Mouse (Mus musculus) neural tube, embryonic 12.5 days (tissue): ENCODE results near the gene Nmt1. TPM values are rescaled to one million over a fixed set of nuclear protein-coding genes. Genes with fewer than 3 reads are reported as not detected.

Experiments
- ATAC-seq: fragments of 200-750 bp; cut with Nextera tagmentation; 2 replicates; pipeline ENCODE4 v1.8.0; 2017; ENCODE audit warnings: low read depth, mild to moderate bottlenecking, moderate TSS enrichment, moderate library complexity; ENCODE audit not compliant: low FRiP score
- H3K27ac ChIP-seq: fragments of 300-500 bp; sonication (generic); 2 replicates; pipeline ENCODE4 v1.5.1; 2016
- H3K27me3 ChIP-seq: fragments of 300-500 bp; sonication (generic); replicated peaks from 2 replicates; pipeline ENCODE4 v1.6.1; 2016; ENCODE audit warnings: mild to moderate bottlenecking
- H3K36me3 ChIP-seq: fragments of 300-500 bp; sonication (generic); 2 replicates; pipeline ENCODE4 v1.6.1; 2016; ENCODE audit warnings: mild to moderate bottlenecking
- H3K4me1 ChIP-seq: fragments of 300-500 bp; sonication (generic); 2 replicates; pipeline ENCODE4 v1.6.1; 2016
- H3K4me2 ChIP-seq: fragments of 300-500 bp; sonication (generic); replicated peaks from 2 replicates; pipeline ENCODE4 v1.6.1; 2016; ENCODE audit warnings: mild to moderate bottlenecking
- H3K4me3 ChIP-seq: fragments of 300-500 bp; sonication (generic); 2 replicates; pipeline ENCODE4 v1.5.1; 2016
- H3K9ac ChIP-seq: fragments of 300-500 bp; sonication (generic); 2 replicates; pipeline ENCODE4 v1.6.1; 2016; ENCODE audit warnings: mild to moderate bottlenecking
- H3K9me3 ChIP-seq: fragments of 300-500 bp; sonication (generic); 2 replicates; pipeline ENCODE4 v1.6.1; 2016; ENCODE audit warnings: mild to moderate bottlenecking
- WGBS: fragments of 180-500 bp; shearing (Covaris S2); methylation state at CpG from one replicate; pipeline ENCODE4 v1.1.7; 2016; 5-methylcytosine and 5-hydroxymethylcytosine counted together
- polyA plus RNA-seq: library from polyadenylated mRNA; unstranded; fragments of >200 nt; fragmentation: Nextera tagmentation; extraction: Ambion mirVana; gene quantifications from 2 replicates; pipeline ENCODE4 v1.2.1, GENCODE M21; 2016

The Nmt1 gene
- polyA plus RNA-seq, 1 experiment from 2014 or later, result 44.9 TPM

DNA sequence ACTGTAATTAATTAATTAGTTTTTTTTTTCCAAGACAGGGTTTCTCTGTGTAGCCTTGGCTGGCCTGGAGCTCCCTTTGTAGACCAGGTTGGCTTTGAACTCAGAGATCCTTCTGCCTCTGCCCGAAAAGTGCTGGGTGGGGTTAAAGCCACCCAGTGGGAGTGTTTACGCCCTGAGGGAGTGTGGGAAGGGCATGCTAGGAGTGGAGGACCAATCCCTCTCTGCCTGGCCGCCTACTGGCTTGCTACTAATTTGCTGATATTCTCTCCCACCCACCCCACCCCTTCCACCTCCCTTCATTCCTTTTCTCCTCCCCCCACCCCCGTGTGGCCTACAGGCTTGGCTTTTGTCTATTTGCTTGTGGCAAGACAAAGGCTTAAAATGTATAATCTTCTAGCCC lies 78.4 kb downstream of the Nmt1 start:
- H3K4me2 ChIP-seq, result no peak overlapping the region
- peaks cover 25% of the 10 kb centered on the region for H3K27me3 ChIP-seq
- WGBS, result 67% methylated on average over 4 of the region's 4 CpGs
- H3K27ac ChIP-seq, result no peak overlapping the region
- H3K4me3 ChIP-seq, result no peak overlapping the region
- no peak overlapping the region for H3K9ac ChIP-seq
- H3K36me3 ChIP-seq, result no peaks in the 10 kb centered on the region
- peaks cover 15% of the 10 kb centered on the region for H3K4me1 ChIP-seq
- no peak for ATAC-seq
- H3K9me3 ChIP-seq, result no peaks in the 10 kb centered on the region

DNA sequence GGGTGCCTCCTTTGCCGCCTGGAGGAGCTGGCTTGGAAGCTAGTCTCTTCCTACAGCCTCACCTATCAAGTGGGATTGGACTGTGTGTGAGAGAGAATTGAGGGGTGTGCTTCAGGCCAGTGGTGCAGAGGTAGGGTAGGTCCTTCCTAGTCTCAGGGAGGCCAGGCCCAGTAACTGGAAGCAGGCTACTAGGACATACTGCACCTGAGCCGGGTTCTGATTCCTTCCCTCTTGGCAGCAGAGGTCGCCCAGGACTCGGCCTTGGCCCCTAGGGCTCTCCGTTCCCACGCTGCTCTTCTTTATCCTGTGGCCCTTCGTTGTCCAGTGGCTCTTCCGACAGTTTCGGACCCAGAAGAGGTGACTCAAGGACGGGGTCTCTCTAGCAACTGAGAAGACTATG lies 83.3 kb downstream of the Nmt1 start:
- Histone ChIP-seq H3K27me3 (peaks cover 35% of the 10 kb centered on the region), H3K4me3 (no peak overlapping the region; the same call in 1 of the 2 replicates), H3K27ac (no peak overlapping the region), H3K9ac (no peak overlapping the region), H3K36me3 (no peaks in the 10 kb centered on the region), H3K4me2 (peak overlapping the region; percentile 57), H3K4me1 (peaks cover 21% of the 10 kb centered on the region), H3K9me3 (no peaks in the 10 kb centered on the region)
- ATAC-seq, result no peak
- 16% methylated on average over 9 of the region's 10 CpGs for WGBS

GRCm38 (mm10) chr11:103111881-103112551 lies 84.0 kb downstream of the Nmt1 start:
- H3K4me1 ChIP-seq, result peaks cover 21% of the 10 kb centered on the region
- no peaks in the 10 kb centered on the region for H3K9me3 ChIP-seq
- 1% methylated on average over 28 of the region's 28 CpGs for WGBS
- peak overlapping the region; percentile 23 for H3K4me3 ChIP-seq
- no peak overlapping the region for H3K27ac ChIP-seq
- H3K27me3 ChIP-seq, result peaks cover 35% of the 10 kb centered on the region
- peak overlapping the region; percentile 57 for H3K4me2 ChIP-seq
- no peaks in the 10 kb centered on the region for H3K36me3 ChIP-seq
- peak overlapping the region; percentile 27; the same call in 1 of the 2 replicates for H3K9ac ChIP-seq
- ATAC-seq, result no peak

GRCm38 (mm10) chr11:103112552-103112912 lies 84.5 kb downstream of the Nmt1 start:
- H3K36me3 ChIP-seq, result no peaks in the 10 kb centered on the region
- peak overlapping the region; percentile 57 for H3K4me2 ChIP-seq
- H3K27ac ChIP-seq, result no peak overlapping the region
- peak overlapping the region; percentile 23; the same call in 1 of the 2 replicates for H3K4me3 ChIP-seq
- WGBS, result 12% methylated on average over 9 of the region's 9 CpGs
- peaks cover 21% of the 10 kb centered on the region for H3K4me1 ChIP-seq
- H3K9ac ChIP-seq, result peak overlapping the region; percentile 27; the same call in 1 of the 2 replicates
- ATAC-seq, result no peak
- peaks cover 35% of the 10 kb centered on the region for H3K27me3 ChIP-seq
- H3K9me3 ChIP-seq, result no peaks in the 10 kb centered on the region

DNA sequence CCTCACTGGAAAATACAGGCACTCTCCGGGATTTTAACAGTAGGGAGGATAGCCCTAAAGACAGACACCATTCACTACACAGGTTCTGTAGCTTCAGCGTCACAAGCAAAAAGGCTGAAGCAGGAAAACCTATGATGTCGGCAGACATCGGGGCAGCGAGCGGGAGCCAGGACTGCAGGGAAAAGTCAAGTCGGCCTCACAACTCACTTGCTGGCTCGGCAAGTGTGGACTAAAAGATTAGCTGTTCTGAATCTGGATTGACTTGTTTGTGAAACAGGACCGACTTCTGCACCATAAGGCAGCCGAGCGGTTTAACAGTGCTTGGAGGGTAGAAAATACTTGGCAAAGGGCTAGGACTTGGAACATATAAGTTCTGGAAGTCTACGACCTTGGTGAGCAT lies 85.0 kb downstream of the Nmt1 start:
- no peak overlapping the region for H3K4me2 ChIP-seq
- 40% methylated on average over 12 of the region's 12 CpGs for WGBS
- peaks cover 35% of the 10 kb centered on the region for H3K27me3 ChIP-seq

GRCm38 (mm10) chr11:103113771-103114170 lies 85.8 kb downstream of the Nmt1 start:
- H3K27ac ChIP-seq, result no peak overlapping the region
- no peaks in the 10 kb centered on the region for H3K36me3 ChIP-seq
- no peak overlapping the region for H3K9ac ChIP-seq
- peaks cover 35% of the 10 kb centered on the region for H3K27me3 ChIP-seq
- H3K4me3 ChIP-seq, result no peak overlapping the region
- 0 out of 2 replicates have a peak overlapping the region, but pooled peaks have one; percentile 9 for H3K4me2 ChIP-seq
- H3K9me3 ChIP-seq, result no peaks in the 10 kb centered on the region
- WGBS, result 83% methylated on average over 4 of the region's 4 CpGs
- ATAC-seq, result no peak
- peaks cover 26% of the 10 kb centered on the region for H3K4me1 ChIP-seq

More for the DNA sequence above, 85.0 kb downstream of the Nmt1 start:
- Histone ChIP-seq H3K4me1 (peaks cover 21% of the 10 kb centered on the region), H3K27ac (no peak overlapping the region), H3K36me3 (no peaks in the 10 kb centered on the region), H3K4me3 (no peak overlapping the region), H3K9me3 (no peaks in the 10 kb centered on the region), H3K9ac (no peak overlapping the region)
- no peak for ATAC-seq

DNA sequence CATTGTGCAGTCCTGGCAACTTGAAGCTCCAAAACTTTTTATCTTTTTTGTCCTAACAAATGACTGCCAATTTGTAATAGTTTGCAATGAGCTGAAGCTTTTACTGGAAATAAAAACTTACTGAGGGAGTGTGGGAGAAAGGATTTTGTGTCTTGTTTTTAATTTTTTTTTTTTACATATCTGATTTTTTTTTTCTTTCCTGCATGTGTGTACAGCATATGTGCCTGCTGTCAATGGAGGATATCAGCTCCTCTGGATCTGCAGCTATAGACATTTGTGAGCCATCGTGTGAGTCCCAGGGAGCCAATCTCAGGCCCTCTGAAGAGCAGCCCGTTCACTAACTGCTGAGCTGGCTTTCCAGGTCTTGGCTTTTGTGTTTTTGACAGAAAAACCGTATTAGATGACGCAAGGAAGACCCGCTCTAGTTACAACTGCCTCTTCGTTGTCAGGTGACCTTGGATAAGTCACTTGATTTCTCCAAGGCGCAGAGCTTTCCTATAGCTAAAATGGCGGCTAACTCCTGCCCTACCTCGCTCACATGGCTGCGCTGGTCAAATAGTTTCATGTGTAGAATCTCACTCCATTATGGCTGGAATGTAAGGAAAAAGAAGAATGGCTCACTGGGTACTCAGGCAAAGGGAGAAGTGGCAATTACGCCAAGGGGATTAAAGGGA lies 86.4 kb downstream of the Nmt1 start:
- no peaks in the 10 kb centered on the region for H3K9me3 ChIP-seq
- H3K36me3 ChIP-seq, result no peaks in the 10 kb centered on the region
- H3K4me1 ChIP-seq, result peaks cover 26% of the 10 kb centered on the region
- H3K4me2 ChIP-seq, result peak overlapping the region; percentile 76
- peaks cover 35% of the 10 kb centered on the region for H3K27me3 ChIP-seq
- no peak overlapping the region for H3K27ac ChIP-seq
- 89% methylated on average over 11 of the region's 11 CpGs for WGBS
- peak overlapping the region; percentile 79 for H3K9ac ChIP-seq
- peak overlapping the region; percentile 58 for H3K4me3 ChIP-seq
- ATAC-seq, result no peak

DNA sequence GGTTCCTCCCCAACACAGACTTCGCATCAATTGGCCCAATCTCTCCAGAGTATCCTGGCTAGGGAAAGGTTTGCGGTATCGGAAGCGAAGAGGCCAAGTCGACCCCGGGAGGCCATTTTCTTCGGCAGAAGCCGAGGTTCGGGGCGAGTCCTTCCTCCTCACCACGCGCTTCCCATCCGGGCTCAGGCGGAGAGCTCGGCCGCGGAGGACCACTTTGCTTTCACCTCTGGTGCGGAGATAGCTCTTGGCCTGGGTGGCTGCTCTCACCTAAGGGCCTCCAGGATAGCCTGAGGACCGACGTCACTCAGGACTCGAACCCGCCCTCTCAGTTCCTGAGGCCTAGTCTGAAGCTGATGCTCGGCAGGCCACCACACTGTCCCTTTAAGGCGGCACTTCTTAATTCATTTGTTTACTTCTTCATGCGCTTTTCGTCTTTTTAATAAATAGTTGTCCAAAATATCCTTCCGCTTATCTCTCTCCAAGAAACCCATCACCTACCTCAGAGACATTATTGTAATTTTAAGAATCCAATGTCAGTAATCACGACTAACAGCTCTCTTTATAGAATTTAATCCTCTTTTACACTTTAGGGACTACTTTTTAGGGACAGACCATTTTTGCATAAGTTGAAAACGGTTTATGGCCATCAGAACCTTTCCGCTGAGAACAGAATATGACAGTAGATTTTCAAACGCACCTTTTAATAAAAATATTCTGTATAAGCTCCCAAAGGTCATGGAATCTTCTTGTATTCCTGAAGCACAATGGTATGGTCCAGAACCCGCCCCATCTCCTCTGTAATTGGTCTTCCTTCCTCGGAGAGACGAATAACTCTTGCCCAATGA lies 87.4 kb downstream of the Nmt1 start:
- peaks cover 35% of the 10 kb centered on the region for H3K27me3 ChIP-seq
- peak overlapping the region; percentile 76 for H3K4me2 ChIP-seq
- no peaks in the 10 kb centered on the region for H3K36me3 ChIP-seq
- ATAC-seq, result peak; percentile 79
- no peaks in the 10 kb centered on the region for H3K9me3 ChIP-seq
- peak overlapping the region; percentile 79 for H3K9ac ChIP-seq
- peak overlapping the region; percentile 58 for H3K4me3 ChIP-seq
- peaks cover 26% of the 10 kb centered on the region for H3K4me1 ChIP-seq
- peak overlapping the region; percentile 50; the same call in 1 of the 2 replicates for H3K27ac ChIP-seq
- WGBS, result 1% methylated on average over 34 of the region's 34 CpGs

GRCm38 (mm10) chr11:103116008-103116818 lies 88.2 kb downstream of the Nmt1 start, which contains the start of gene Hexim1:
Hexim1 (plus strand) TSS chr11:103116231.
- Histone ChIP-seq H3K27ac (peak within 1 kb of the TSS; percentile 68), H3K4me2 (peak within 1 kb of the TSS; percentile 76), H3K9me3 (no peaks in the 10 kb centered on the region), H3K4me1 (peaks cover 26% of the 10 kb centered on the region), H3K36me3 (no peaks in the 10 kb centered on the region), H3K9ac (peak within 1 kb of the TSS; percentile 79), H3K4me3 (peak within 1 kb of the TSS; percentile 58), H3K27me3 (peaks cover 27% of the 10 kb centered on the region)
- peak; percentile 94 for ATAC-seq
- WGBS, result under 1% methylated on average over 53 of the region's 53 CpGs

- H3K36me3 ChIP-seq, result no peaks in the 10 kb centered on the region
- H3K4me1 ChIP-seq, result peaks cover 17% of the 10 kb centered on the region; the same call in 1 of the 2 replicates
- peaks cover 19% of the 10 kb centered on the region for H3K27me3 ChIP-seq
- peak overlapping the region; percentile 58 for H3K4me3 ChIP-seq
- H3K27ac ChIP-seq, result no peak overlapping the region
- WGBS, result under 1% methylated on average over 35 of the region's 35 CpGs
- H3K9me3 ChIP-seq, result no peaks in the 10 kb centered on the region
- H3K4me2 ChIP-seq, result peak overlapping the region; percentile 76
- peak overlapping the region; percentile 59 for H3K9ac ChIP-seq
- peak; percentile 46 for ATAC-seq
These were observed 89.1 kb downstream of the Nmt1 start for GRCm38 (mm10) chr11:103116959-103117590.

- H3K27ac ChIP-seq, result no peak overlapping the region
- H3K4me3 ChIP-seq, result peak overlapping the region; percentile 58
- ATAC-seq, result no peak
- WGBS, result under 1% methylated on average over 38 of the region's 38 CpGs
- H3K4me1 ChIP-seq, result peaks cover 12% of the 10 kb centered on the region; the same call in 1 of the 2 replicates
- H3K9ac ChIP-seq, result peak overlapping the region; percentile 59
- H3K27me3 ChIP-seq, result peaks cover 13% of the 10 kb centered on the region
- no peaks in the 10 kb centered on the region for H3K36me3 ChIP-seq
- no peaks in the 10 kb centered on the region for H3K9me3 ChIP-seq
- H3K4me2 ChIP-seq, result peak overlapping the region; percentile 76
These were observed 89.6 kb downstream of the Nmt1 start for GRCm38 (mm10) chr11:103117591-103118009.
